Mouse (Mus musculus): ENCODE results near the gene Triap1.

GRCm38 (mm10) chr5:115317645-115318328 lies 23.2 kb upstream of the Triap1 start:
- TF ChIP-seq CTCF (IDR thresholded peaks at IDR 0.05; ENCODE audit: borderline replicate concordance, insufficient read depth, low read depth, low read length) (no peak), POLR2A (IDR thresholded peaks at IDR 0.05; ENCODE audit: borderline replicate concordance, insufficient read depth, low read length) (no peak)
